Mouse (Mus musculus) liver, embryonic 11.5 days (tissue): ENCODE data around the gene Amot. TPM values are rescaled to one million over a fixed set of nuclear protein-coding genes. Genes with fewer than 3 reads are reported as not detected.

Experiments used
- ATAC-seq: fragments of 200-750 bp; cut with Nextera tagmentation; replicated peaks from 2 replicates; pipeline ENCODE4 v1.8.0; 2017; ENCODE audit warnings: moderate number of reproducible peaks, mild to moderate bottlenecking, moderate TSS enrichment, moderate library complexity; ENCODE audit not compliant: low FRiP score
- DNase-seq: peaks from one replicate; pipeline ENCODE4 v3.0.0-alpha.2; 2017; ENCODE audit warnings: low spot score
- H3K27ac ChIP-seq: fragments of 300-500 bp; sonication (generic); 2 replicates; pipeline ENCODE4 v1.5.1; 2014; ENCODE audit warnings: mild to moderate bottlenecking, low read depth, low read length, control low read depth
- H3K27me3 ChIP-seq: fragments of 300-500 bp; sonication (generic); replicated peaks from 2 replicates; pipeline ENCODE4 v1.6.1; 2014; ENCODE audit warnings: low read length, mixed read lengths; ENCODE audit not compliant: control insufficient read depth, insufficient read depth
- H3K36me3 ChIP-seq: fragments of 300-500 bp; sonication (generic); 2 replicates; pipeline ENCODE4 v1.6.1; 2014; ENCODE audit warnings: mild to moderate bottlenecking, low read length, moderate library complexity, mixed read lengths; ENCODE audit not compliant: control insufficient read depth, insufficient read depth
- H3K4me1 ChIP-seq: fragments of 300-500 bp; sonication (generic); replicated peaks from 2 replicates; pipeline ENCODE4 v1.6.1; 2014; ENCODE audit warnings: low read length, mixed read lengths; ENCODE audit not compliant: control insufficient read depth, insufficient read depth
- H3K4me2 ChIP-seq: fragments of 300-500 bp; sonication (generic); 2 replicates; pipeline ENCODE4 v1.6.1; 2014; ENCODE audit warnings: mild to moderate bottlenecking, control low read depth, moderate library complexity
- H3K4me3 ChIP-seq: fragments of 300-500 bp; sonication (generic); 2 replicates; pipeline ENCODE4 v1.5.1; 2014; ENCODE audit warnings: low read depth, low read length, control low read depth
- H3K9ac ChIP-seq: fragments of 300-500 bp; sonication (generic); 2 replicates; pipeline ENCODE4 v1.6.1; 2014; ENCODE audit warnings: low read depth, low read length, control low read depth
- H3K9me3 ChIP-seq: fragments of 300-500 bp; sonication (generic); 2 replicates; pipeline ENCODE4 v1.6.1; 2016; ENCODE audit warnings: low read length, inconsistent platforms, mixed read lengths; ENCODE audit not compliant: control insufficient read depth
- WGBS: fragments of 180-500 bp; shearing (Covaris S2); extraction: QIAGEN DNeasy Blood & Tissue Kit; methylation state at CpG from one replicate; pipeline ENCODE4 v1.1.7; 2014; 5-methylcytosine and 5-hydroxymethylcytosine counted together
- polyA plus RNA-seq: library from polyadenylated mRNA; unstranded; fragments of >200 nt; fragmentation: Nextera tagmentation; extraction: Ambion mirVana; gene quantifications from 2 replicates; pipeline ENCODE4 v1.2.1, GENCODE M21; 2014

Gene Amot
- 11.7 and 11.9 TPM in 2 replicates for polyA plus RNA-seq

- peak within 1 kb of the TSS; percentile 62 for H3K4me2 ChIP-seq
- no peaks in the 10 kb centered on the region for H3K27me3 ChIP-seq
- DNase-seq (peak; percentile 81), ATAC-seq (peak; percentile 89)
- H3K4me3 ChIP-seq: peak within 1 kb of the TSS; percentile 47
- H3K27ac ChIP-seq: peak within 1 kb of the TSS; percentile 62; the same call in 1 of the 2 replicates
- H3K9me3 ChIP-seq: no peaks in the 10 kb centered on the region
- 16% methylated on average over 31 of the region's 34 CpGs for WGBS
- peak within 1 kb of the TSS; percentile 61 for H3K9ac ChIP-seq
- no peaks in the 10 kb centered on the region for H3K36me3 ChIP-seq
- no peaks in the 10 kb centered on the region for H3K4me1 ChIP-seq
These were observed at the start of gene Amot for GRCm38 (mm10) chrX:145504717-145505415. Gene Amot (minus strand): TSS chrX:145505181.

GRCm38 (mm10) chrX:145545060-145545459 is 40.1 kb upstream of the Amot start:
- H3K9me3 ChIP-seq: no peaks in the 10 kb centered on the region
- H3K4me1 ChIP-seq: no peaks in the 10 kb centered on the region
- H3K9ac ChIP-seq: no peak overlapping the region
- ATAC-seq (no peak), DNase-seq (no peak)
- no peak overlapping the region for H3K4me3 ChIP-seq
- 78% methylated on average over 3 of the region's 3 CpGs for WGBS
- H3K27ac ChIP-seq: no peak overlapping the region
- no peaks in the 10 kb centered on the region for H3K36me3 ChIP-seq
- H3K4me2 ChIP-seq: no peak overlapping the region
- H3K27me3 ChIP-seq: no peaks in the 10 kb centered on the region

GRCm38 (mm10) chrX:145543602-145544490 is 38.9 kb upstream of the Amot start:
- Histone ChIP-seq H3K9ac (no peak overlapping the region), H3K4me2 (no peak overlapping the region), H3K4me1 (no peaks in the 10 kb centered on the region), H3K4me3 (no peak overlapping the region), H3K9me3 (no peaks in the 10 kb centered on the region), H3K27me3 (no peaks in the 10 kb centered on the region), H3K27ac (no peak overlapping the region), H3K36me3 (no peaks in the 10 kb centered on the region)
- DNase-seq (no peak), ATAC-seq (no peak)
- 63% methylated on average over 4 of the region's 4 CpGs for WGBS

GRCm38 (mm10) chrX:145541050-145541449 is 36.1 kb upstream of the Amot start:
- H3K4me3 ChIP-seq: no peak overlapping the region
- WGBS: 81% methylated on average over 1 of the region's 1 CpGs
- no peaks in the 10 kb centered on the region for H3K36me3 ChIP-seq
- no peaks in the 10 kb centered on the region for H3K27me3 ChIP-seq
- no peaks in the 10 kb centered on the region for H3K9me3 ChIP-seq
- H3K4me1 ChIP-seq: no peaks in the 10 kb centered on the region
- H3K9ac ChIP-seq: no peak overlapping the region
- H3K4me2 ChIP-seq: no peak overlapping the region
- ATAC-seq (no peak), DNase-seq (no peak)
- H3K27ac ChIP-seq: no peak overlapping the region

GRCm38 (mm10) chrX:145540321-145540720 is 35.3 kb upstream of the Amot start:
- Histone ChIP-seq H3K4me1 (no peaks in the 10 kb centered on the region), H3K4me2 (no peak overlapping the region), H3K4me3 (no peak overlapping the region), H3K36me3 (no peaks in the 10 kb centered on the region), H3K27ac (no peak overlapping the region), H3K9ac (no peak overlapping the region), H3K9me3 (no peaks in the 10 kb centered on the region), H3K27me3 (no peaks in the 10 kb centered on the region)
- DNase-seq (no peak), ATAC-seq (no peak)
- WGBS: 78% methylated on average over 1 of the region's 1 CpGs

GRCm38 (mm10) chrX:145529602-145530001 is 24.6 kb upstream of the Amot start:
- H3K4me2 ChIP-seq: no peak overlapping the region
- no peaks in the 10 kb centered on the region for H3K4me1 ChIP-seq
- H3K36me3 ChIP-seq: no peaks in the 10 kb centered on the region
- ATAC-seq (no peak), DNase-seq (no peak)
- 78% methylated on average over 1 of the region's 1 CpGs for WGBS
- H3K4me3 ChIP-seq: no peak overlapping the region
- no peaks in the 10 kb centered on the region for H3K9me3 ChIP-seq
- no peaks in the 10 kb centered on the region for H3K27me3 ChIP-seq
- H3K27ac ChIP-seq: no peak overlapping the region
- H3K9ac ChIP-seq: no peak overlapping the region

GRCm38 (mm10) chrX:145516322-145517066 is 11.5 kb upstream of the Amot start:
- Histone ChIP-seq H3K4me1 (no peaks in the 10 kb centered on the region), H3K27ac (no peak overlapping the region), H3K9ac (no peak overlapping the region), H3K27me3 (no peaks in the 10 kb centered on the region), H3K4me3 (no peak overlapping the region), H3K9me3 (no peaks in the 10 kb centered on the region), H3K36me3 (no peaks in the 10 kb centered on the region), H3K4me2 (no peak overlapping the region)
- DNase-seq: no peak
- WGBS: 52% methylated on average over 10 of the region's 10 CpGs
- no peak for ATAC-seq

- Histone ChIP-seq H3K4me1 (no peaks in the 10 kb centered on the region), H3K27me3 (no peaks in the 10 kb centered on the region), H3K4me3 (no peak overlapping the region), H3K9me3 (no peaks in the 10 kb centered on the region), H3K36me3 (no peaks in the 10 kb centered on the region), H3K4me2 (no peak overlapping the region), H3K27ac (no peak overlapping the region), H3K9ac (no peak overlapping the region)
- no peak for DNase-seq
- no peak for ATAC-seq
- 63% methylated on average over 9 of the region's 9 CpGs for WGBS
These were observed 10.6 kb upstream of the Amot start for GRCm38 (mm10) chrX:145515498-145516158.
